Mouse (Mus musculus): Measurements from ENCODE around the gene Ppm1d. TPM values are rescaled to one million over a fixed set of nuclear protein-coding genes. Genes with fewer than 3 reads are reported as not detected.

The Ppm1d gene
- polyA plus RNA-seq, 1 experiment = 6.1 TPM

- DNase-seq (ENCODE audit: low read depth in 1 of 2, low spot score in 2 of 2) = peak in 1 of 2 experiments; percentile 6
- peaks cover 2% of the 10 kb centered on the region; the same call in 1 of the 2 replicates for H3K4me1 ChIP-seq (ENCODE audit: control insufficient read depth, insufficient read depth, insufficient read length)
- H3K36me3 ChIP-seq (ENCODE audit: control insufficient read depth, insufficient read depth, low read length) = no peaks in the 10 kb centered on the region
- 68% methylated on average over 2 of the region's 2 CpGs for WGBS
- H3K27me3 ChIP-seq (ENCODE audit: control insufficient read depth, insufficient read depth, low read length) = no peaks in the 10 kb centered on the region
- no peak overlapping the region for H3K4me3 ChIP-seq (ENCODE audit: extremely low read depth, insufficient read depth, insufficient read length)
- H3K27ac ChIP-seq (ENCODE audit: insufficient read depth, low read length) = no peak overlapping the region
- TF ChIP-seq CTCF (IDR thresholded peaks at IDR 0.05; ENCODE audit: extremely low read depth, insufficient read depth, insufficient read length, insufficient replicate concordance) (no peak), POLR2A (IDR thresholded peaks at IDR 0.05; ENCODE audit: low read depth, low read length) (no peak)
These were observed 2.2 kb upstream of the Ppm1d start for GRCm38 (mm10) chr11:85308799-85309198.

- Histone ChIP-seq H3K36me3 (ENCODE audit: control insufficient read depth, insufficient read depth, low read length) (no peaks in the 10 kb centered on the region), H3K27me3 (ENCODE audit: control insufficient read depth, insufficient read depth, low read length) (no peaks in the 10 kb centered on the region), H3K4me1 (ENCODE audit: control insufficient read depth, insufficient read depth, insufficient read length) (peaks cover 2% of the 10 kb centered on the region; the same call in 1 of the 2 replicates), H3K27ac (ENCODE audit: insufficient read depth, low read length) (peak overlapping the region; percentile 76), H3K4me3 (ENCODE audit: extremely low read depth, insufficient read depth, insufficient read length) (peak overlapping the region; percentile 61)
- 1% methylated on average over 15 of the region's 15 CpGs for WGBS
- TF ChIP-seq POLR2A (IDR thresholded peaks at IDR 0.05; ENCODE audit: low read depth, low read length) = no peak
- TF ChIP-seq CTCF (IDR thresholded peaks at IDR 0.05; ENCODE audit: extremely low read depth, insufficient read depth, insufficient read length, insufficient replicate concordance) = no peak
- no peak for DNase-seq (ENCODE audit: low read depth in 1 of 2, low spot score in 2 of 2)
These were observed 684 bp upstream of the Ppm1d start for GRCm38 (mm10) chr11:85310407-85310712.

GRCm38 (mm10) chr11:85311645-85312490 is 824 bp downstream of the Ppm1d start:
- DNase-seq (ENCODE audit: low read depth in 1 of 2, low spot score in 2 of 2) = peak; percentile 47 to 49
- H3K27ac ChIP-seq (ENCODE audit: insufficient read depth, low read length) = peak overlapping the region; percentile 96
- WGBS = 1% methylated on average over 56 of the region's 56 CpGs
- H3K4me3 ChIP-seq (ENCODE audit: extremely low read depth, insufficient read depth, insufficient read length) = peak overlapping the region; percentile 87
- TF ChIP-seq CTCF (IDR thresholded peaks at IDR 0.05; ENCODE audit: extremely low read depth, insufficient read depth, insufficient read length, insufficient replicate concordance) = 0 out of 2 replicates have a peak, but pooled peaks have one; percentile 1
- no peak for TF ChIP-seq POLR2A (IDR thresholded peaks at IDR 0.05; ENCODE audit: low read depth, low read length)
- H3K36me3 ChIP-seq (ENCODE audit: control insufficient read depth, insufficient read depth, low read length) = no peaks in the 10 kb centered on the region
- H3K4me1 ChIP-seq (ENCODE audit: control insufficient read depth, insufficient read depth, insufficient read length) = peaks cover 2% of the 10 kb centered on the region; the same call in 1 of the 2 replicates
- no peaks in the 10 kb centered on the region for H3K27me3 ChIP-seq (ENCODE audit: control insufficient read depth, insufficient read depth, low read length)

- H3K27me3 ChIP-seq (ENCODE audit: control insufficient read depth, insufficient read depth, low read length) = no peaks in the 10 kb centered on the region
- TF ChIP-seq POLR2A (IDR thresholded peaks at IDR 0.05; ENCODE audit: low read depth, low read length) (no peak), CTCF (IDR thresholded peaks at IDR 0.05; ENCODE audit: extremely low read depth, insufficient read depth, insufficient read length, insufficient replicate concordance) (no peak)
- 22% methylated on average over 2 of the region's 2 CpGs for WGBS
- no peak overlapping the region for H3K27ac ChIP-seq (ENCODE audit: insufficient read depth, low read length)
- no peak for DNase-seq (ENCODE audit: low read depth in 1 of 2, low spot score in 2 of 2)
- no peak overlapping the region for H3K4me3 ChIP-seq (ENCODE audit: extremely low read depth, insufficient read depth, insufficient read length)
- H3K36me3 ChIP-seq (ENCODE audit: control insufficient read depth, insufficient read depth, low read length) = no peaks in the 10 kb centered on the region
- peaks cover 2% of the 10 kb centered on the region; the same call in 1 of the 2 replicates for H3K4me1 ChIP-seq (ENCODE audit: control insufficient read depth, insufficient read depth, insufficient read length)
These were observed 1.8 kb downstream of the Ppm1d start for GRCm38 (mm10) chr11:85312818-85313217.

GRCm38 (mm10) chr11:85313361-85313760 is 2.3 kb downstream of the Ppm1d start:
- WGBS = 96% methylated on average over 3 of the region's 3 CpGs
- no peak overlapping the region for H3K27ac ChIP-seq (ENCODE audit: insufficient read depth, low read length)
- peaks cover 2% of the 10 kb centered on the region; the same call in 1 of the 2 replicates for H3K4me1 ChIP-seq (ENCODE audit: control insufficient read depth, insufficient read depth, insufficient read length)
- no peak for DNase-seq (ENCODE audit: low read depth in 1 of 2, low spot score in 2 of 2)
- no peaks in the 10 kb centered on the region for H3K36me3 ChIP-seq (ENCODE audit: control insufficient read depth, insufficient read depth, low read length)
- no peak for TF ChIP-seq CTCF (IDR thresholded peaks at IDR 0.05; ENCODE audit: extremely low read depth, insufficient read depth, insufficient read length, insufficient replicate concordance)
- no peak for TF ChIP-seq POLR2A (IDR thresholded peaks at IDR 0.05; ENCODE audit: low read depth, low read length)
- H3K4me3 ChIP-seq (ENCODE audit: extremely low read depth, insufficient read depth, insufficient read length) = no peak overlapping the region
- H3K27me3 ChIP-seq (ENCODE audit: control insufficient read depth, insufficient read depth, low read length) = no peaks in the 10 kb centered on the region

GRCm38 (mm10) chr11:85323567-85324330 is 12.7 kb downstream of the Ppm1d start:
- Histone ChIP-seq H3K36me3 (ENCODE audit: control insufficient read depth, insufficient read depth, low read length) (peaks cover 3% of the 10 kb centered on the region), H3K27ac (ENCODE audit: insufficient read depth, low read length) (no peak overlapping the region), H3K4me3 (ENCODE audit: extremely low read depth, insufficient read depth, insufficient read length) (no peak overlapping the region), H3K27me3 (ENCODE audit: control insufficient read depth, insufficient read depth, low read length) (no peaks in the 10 kb centered on the region), H3K4me1 (ENCODE audit: control insufficient read depth, insufficient read depth, insufficient read length) (peaks cover 2% of the 10 kb centered on the region)
- DNase-seq (ENCODE audit: low read depth in 1 of 2, low spot score in 2 of 2) = peak in 1 of 2 experiments; percentile 9
- 49% methylated on average over 9 of the region's 9 CpGs for WGBS
- TF ChIP-seq POLR2A (IDR thresholded peaks at IDR 0.05; ENCODE audit: low read depth, low read length) = no peak
- no peak for TF ChIP-seq CTCF (IDR thresholded peaks at IDR 0.05; ENCODE audit: extremely low read depth, insufficient read depth, insufficient read length, insufficient replicate concordance)
